Mouse (Mus musculus): ENCODE results near the gene Tcaim.

DNA sequence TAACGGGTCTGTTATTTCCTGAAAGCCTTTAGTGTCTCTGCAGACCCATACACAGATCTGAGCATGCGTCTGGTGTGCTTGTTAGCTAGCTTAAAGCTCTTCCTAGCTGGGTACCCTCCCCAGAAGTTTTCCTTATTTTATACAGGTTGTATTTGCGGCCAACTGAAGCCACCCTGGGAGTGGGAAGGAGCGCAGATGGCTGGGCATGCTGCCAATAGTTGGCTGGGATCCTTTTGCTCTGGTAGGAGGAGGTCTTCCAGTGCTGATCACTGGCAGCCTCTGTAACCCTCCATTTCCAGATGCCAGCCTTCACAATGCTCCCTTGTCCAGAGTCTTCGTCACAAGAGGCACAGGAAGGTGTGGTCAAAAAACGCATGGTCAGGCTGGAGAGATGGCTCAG, 31.5 kb downstream of the Tcaim start:
- no peak for TF ChIP-seq CTCF (IDR thresholded peaks at IDR 0.05; ENCODE audit: low read depth)
- TF ChIP-seq EP300 (IDR thresholded peaks at IDR 0.05; ENCODE audit: low read depth): no peak

Measured in liver, postnatal 0 days (tissue).